Comparison of ENCODE assay signal across 22 mouse cellular contexts in the genomic region with DNA sequence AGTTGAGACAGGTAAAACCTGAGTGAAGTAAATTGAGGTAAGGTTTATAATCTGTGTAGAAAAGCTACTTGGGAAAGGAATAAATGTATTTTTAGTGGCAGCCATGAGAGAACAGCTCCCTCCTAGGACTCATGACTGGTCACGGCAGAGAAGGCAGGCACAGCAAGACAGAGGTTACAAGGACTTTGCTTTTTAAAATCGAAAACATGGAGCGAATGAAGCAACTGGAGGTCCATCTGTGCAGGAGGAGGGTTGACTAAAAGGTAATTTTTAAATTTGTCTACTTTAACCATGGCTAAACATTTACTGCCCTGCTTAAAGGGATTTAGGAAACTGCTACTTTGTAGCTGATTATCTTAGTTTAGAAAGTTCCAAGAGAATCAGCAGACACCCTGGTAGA. TPM values are rescaled to one million over a fixed set of nuclear protein-coding genes. Genes with fewer than 3 reads are reported as not detected.
"Had no signal": no experiment of that assay in that cellular context is flagged by ENCODE, and none has a peak within 500 bp of the region (broad histone marks: within the 10 kb centered on the region; RNA-seq: fewer than 3 reads in every experiment).

No protein-coding gene starts in this region.

- H3K9ac ChIP-seq: liver, embryonic 13.5 days; midbrain, embryonic 12.5 days; midbrain, embryonic 15.5 days; neural tube, embryonic 12.5 days; neural tube, embryonic 15.5 days; stomach, embryonic 15.5 days had no signal

- H3K4me3 ChIP-seq: left cerebral cortex, adult 2 months; liver, embryonic 13.5 days; midbrain, embryonic 12.5 days; midbrain, embryonic 15.5 days; neural tube, embryonic 12.5 days; neural tube, embryonic 15.5 days; stomach, embryonic 15.5 days had no signal

- ATAC-seq: hindbrain, embryonic 16.5 days; intestine, embryonic 16.5 days; midbrain, embryonic 15.5 days had no signal

- H3K4me1 ChIP-seq: midbrain, embryonic 15.5 days; neural tube, embryonic 12.5 days; neural tube, embryonic 15.5 days; stomach, embryonic 15.5 days had no signal

- H3K36me3 ChIP-seq: midbrain, embryonic 15.5 days; neural tube, embryonic 12.5 days had no signal

- H3K4me2 ChIP-seq: liver, embryonic 13.5 days; midbrain, embryonic 12.5 days; midbrain, embryonic 15.5 days; neural tube, embryonic 12.5 days; neural tube, embryonic 15.5 days; stomach, embryonic 15.5 days had no signal

- H3K27ac ChIP-seq: left cerebral cortex, adult 2 months; liver, embryonic 13.5 days; midbrain, embryonic 12.5 days; midbrain, embryonic 15.5 days; neural tube, embryonic 12.5 days; neural tube, embryonic 15.5 days; stomach, embryonic 15.5 days had no signal

- H3K27me3 ChIP-seq: liver, embryonic 13.5 days; midbrain, embryonic 12.5 days; midbrain, embryonic 15.5 days; neural tube, embryonic 12.5 days; neural tube, embryonic 15.5 days; stomach, embryonic 15.5 days had no signal

- DNase-seq: layer of hippocampus, postnatal 36 days; liver, embryonic 13.5 days; lung, adult 2 months; lung, postnatal 14 days; lung, postnatal 4 days; retina, postnatal 1 day; right cerebral cortex, postnatal 25 days; spleen, adult 18-20 months; thymus, postnatal 25 days had no signal

- H3K9me3 ChIP-seq: liver, embryonic 13.5 days; midbrain, embryonic 12.5 days; midbrain, embryonic 15.5 days; neural tube, embryonic 12.5 days; neural tube, embryonic 15.5 days; stomach, embryonic 15.5 days had no signal

RNA-seq across cellular contexts. Expression of gene Slc6a5, which starts 50.1 kb away (rescaled TPM):
- polyA plus RNA-seq: intestine, embryonic 16.5 days; limb, embryonic 11.5 days; liver, adult 2 months; liver, embryonic 13.5 days; liver, embryonic 16.5 days; lung, adult 2 months; lung, embryonic 16.5 days; thymus, postnatal 0 days had no signal
